Mouse (Mus musculus) lung, postnatal 0 days (tissue): ENCODE results near the gene Itfg2. TPM values are rescaled to one million over a fixed set of nuclear protein-coding genes. Genes with fewer than 3 reads are reported as not detected.

Source experiments
- ATAC-seq: fragments of 200-750 bp; cut with Nextera tagmentation; 2 replicates; pipeline ENCODE4 v1.8.0; 2017; ENCODE audit warnings: moderate library complexity
- DNase-seq: peaks from one replicate; pipeline ENCODE4 v3.0.0-alpha.2; 2016; ENCODE audit warnings: low spot score
- H3K27ac ChIP-seq: fragments of 300-500 bp; sonication (generic); 2 replicates; pipeline ENCODE4 v1.5.1; 2014; ENCODE audit warnings: antibody characterized with exemption, mild to moderate bottlenecking, low read length, mixed read lengths
- H3K27me3 ChIP-seq: fragments of 300-500 bp; sonication (generic); replicated peaks from 2 replicates; pipeline ENCODE4 v1.6.1; 2014; ENCODE audit warnings: low read length, mixed read lengths; ENCODE audit not compliant: insufficient read depth
- H3K36me3 ChIP-seq: fragments of 300-500 bp; sonication (generic); 2 replicates; pipeline ENCODE4 v1.6.1; 2014; ENCODE audit warnings: low read length, mixed read lengths; ENCODE audit not compliant: insufficient read depth
- H3K4me1 ChIP-seq: fragments of 300-500 bp; sonication (generic); 2 replicates; pipeline ENCODE4 v1.6.1; 2014; ENCODE audit warnings: antibody characterized with exemption, low read depth, low read length, mixed read lengths; ENCODE audit not compliant: insufficient read depth
- H3K4me2 ChIP-seq: fragments of 300-500 bp; sonication (generic); replicated peaks from 2 replicates; pipeline ENCODE4 v1.6.1; 2014; ENCODE audit warnings: low read depth, mild to moderate bottlenecking, low read length, moderate library complexity, mixed read lengths
- H3K4me3 ChIP-seq: fragments of 300-500 bp; sonication (generic); 2 replicates; pipeline ENCODE4 v1.5.1; 2014; ENCODE audit warnings: low read depth, low read length
- H3K9ac ChIP-seq: fragments of 300-500 bp; sonication (generic); replicated peaks from 2 replicates; pipeline ENCODE4 v1.6.1; 2014; ENCODE audit warnings: low read depth, mild to moderate bottlenecking
- H3K9me3 ChIP-seq: fragments of 300-500 bp; sonication (generic); 2 replicates; pipeline ENCODE4 v1.6.1; 2016; ENCODE audit warnings: low read length, mixed read lengths
- CTCF ChIP-seq: IDR thresholded peaks from 2 replicates; pipeline ENCODE4 v1.5.1; 2016; ENCODE audit warnings: antibody characterized with exemption, mild to moderate bottlenecking
- EP300 ChIP-seq: IDR thresholded peaks from 2 replicates; pipeline ENCODE4 v1.6.1; 2016; ENCODE audit warnings: antibody characterized with exemption, mild to moderate bottlenecking, control low read depth
- WGBS: fragments of 180-500 bp; shearing (Covaris S2); extraction: QIAGEN DNeasy Blood & Tissue Kit; methylation state at CpG from one replicate; pipeline ENCODE4 v1.1.7; 2014; 5-methylcytosine and 5-hydroxymethylcytosine counted together
- polyA plus RNA-seq: library from polyadenylated mRNA; unstranded; fragments of >200 nt; fragmentation: Nextera tagmentation; extraction: Ambion mirVana; gene quantifications from 2 replicates; pipeline ENCODE4 v1.2.1, GENCODE M21; 2015

Gene Itfg2
- polyA plus RNA-seq, 1 experiment from 2014 or later: 19.8 TPM

DNA sequence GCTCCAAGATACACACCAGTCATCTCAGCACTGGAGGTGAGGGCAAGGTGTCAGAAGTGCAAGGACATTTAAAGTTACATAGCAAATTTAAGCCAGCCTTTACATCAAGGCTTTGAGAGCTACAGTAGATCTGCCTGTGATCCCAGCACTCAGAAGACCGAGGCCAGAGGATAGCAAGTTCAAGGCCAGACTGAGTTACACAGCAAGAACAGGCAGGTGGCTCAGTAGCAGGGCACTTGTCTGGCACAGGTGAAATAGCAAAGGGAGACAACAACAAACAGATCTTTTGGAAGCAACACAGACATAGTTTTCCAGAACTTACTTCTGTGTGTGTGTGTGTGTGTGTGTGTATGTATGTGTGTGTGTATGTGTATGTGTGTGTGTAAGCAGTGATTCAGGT is 6.7 kb downstream of the Itfg2 start:
- H3K27ac ChIP-seq: no peak overlapping the region
- WGBS: 89% methylated on average over 1 of the region's 1 CpGs
- ATAC-seq (no peak), DNase-seq (no peak)
- H3K4me1 ChIP-seq: no peaks in the 10 kb centered on the region
- no peaks in the 10 kb centered on the region for H3K9me3 ChIP-seq
- no peak for TF ChIP-seq EP300
- TF ChIP-seq CTCF: no peak
- H3K4me3 ChIP-seq: no peak overlapping the region
- no peaks in the 10 kb centered on the region for H3K27me3 ChIP-seq
- no peak overlapping the region for H3K4me2 ChIP-seq
- no peaks in the 10 kb centered on the region for H3K36me3 ChIP-seq
- H3K9ac ChIP-seq: no peak overlapping the region

DNA sequence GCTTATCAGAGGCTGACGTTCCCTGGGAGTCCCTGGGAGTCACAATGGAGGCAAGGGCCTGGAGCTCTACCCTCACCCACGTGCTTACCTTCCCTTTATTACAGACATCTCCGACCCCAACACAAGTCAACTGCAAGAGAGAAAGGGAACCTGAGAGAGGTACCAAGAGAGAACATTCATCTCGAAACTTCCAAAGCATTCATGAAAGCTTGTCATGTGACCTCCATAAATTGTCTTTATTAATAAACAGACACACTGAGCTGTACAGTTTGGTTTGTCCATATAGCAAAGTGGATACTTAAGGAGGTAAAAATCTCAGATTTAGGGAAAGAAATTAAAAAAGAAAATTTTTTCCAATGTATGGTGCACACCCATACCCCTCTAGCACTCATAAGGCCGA is 8.6 kb downstream of the Itfg2 start:
- ATAC-seq: no peak

DNA sequence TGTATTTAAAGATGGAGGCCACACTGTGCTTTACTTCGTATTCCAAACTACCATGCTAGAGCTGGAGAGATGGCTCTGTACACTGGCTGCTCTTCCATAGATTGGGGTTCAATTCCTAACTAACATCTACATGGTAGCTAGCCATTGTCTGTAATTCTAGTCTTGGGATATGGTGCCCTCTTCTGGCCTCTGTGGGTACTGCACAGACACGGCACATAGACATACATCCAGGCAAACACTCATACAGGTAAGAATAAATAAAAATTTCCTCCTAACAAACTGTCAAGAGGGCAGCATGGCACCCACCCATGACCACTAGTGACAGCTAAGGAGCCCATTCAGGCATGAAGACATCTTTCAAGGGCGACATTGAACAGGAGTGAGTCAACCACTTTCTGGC is 13.6 kb downstream of the Itfg2 start:
- no peak for TF ChIP-seq EP300
- TF ChIP-seq CTCF: peak; percentile 94
- Histone ChIP-seq H3K27ac (no peak overlapping the region), H3K36me3 (peaks cover 23% of the 10 kb centered on the region; the same call in 1 of the 2 replicates), H3K4me3 (no peak overlapping the region), H3K4me2 (no peak overlapping the region), H3K9ac (no peak overlapping the region), H3K4me1 (no peaks in the 10 kb centered on the region), H3K27me3 (no peaks in the 10 kb centered on the region), H3K9me3 (no peaks in the 10 kb centered on the region)
- DNase-seq (peak; percentile 65), ATAC-seq (peak; percentile 69)
- 12% methylated on average over 3 of the region's 3 CpGs for WGBS

More for the DNA sequence above, 8.6 kb downstream of the Itfg2 start:
- Histone ChIP-seq H3K4me1 (no peaks in the 10 kb centered on the region), H3K9me3 (no peaks in the 10 kb centered on the region), H3K36me3 (0 out of 2 replicates have a peak, but pooled peaks cover 12% of the 10 kb centered on the region), H3K27me3 (no peaks in the 10 kb centered on the region), H3K4me3 (no peak overlapping the region), H3K27ac (no peak overlapping the region), H3K9ac (no peak overlapping the region), H3K4me2 (no peak overlapping the region)
- TF ChIP-seq EP300: no peak
- TF ChIP-seq CTCF: no peak
- 78% methylated on average over 5 of the region's 5 CpGs for WGBS
- no peak for DNase-seq

DNA sequence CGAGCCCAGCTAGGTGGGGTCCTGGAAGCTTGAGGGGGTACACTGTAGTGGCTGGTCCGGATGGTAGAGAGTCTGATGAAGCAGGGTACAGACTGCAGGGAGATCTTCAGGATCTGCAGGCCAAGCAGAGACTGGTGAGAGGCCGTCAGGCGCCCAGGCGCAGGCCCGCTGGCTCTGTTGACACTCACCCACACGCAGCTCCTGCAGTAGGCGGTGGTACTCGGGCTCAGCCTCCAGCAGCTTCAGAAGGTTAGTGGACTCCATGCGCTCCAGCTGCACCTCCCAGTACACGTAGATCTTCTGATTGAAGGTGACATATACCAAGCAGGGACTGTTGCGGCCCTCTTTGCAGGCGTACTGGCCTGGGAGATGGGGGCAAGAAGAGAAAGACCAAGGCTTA is 14.4 kb downstream of the Itfg2 start:
- H3K27ac ChIP-seq: no peak overlapping the region
- H3K36me3 ChIP-seq: peaks cover 23% of the 10 kb centered on the region; the same call in 1 of the 2 replicates
- H3K4me2 ChIP-seq: no peak overlapping the region
- no peaks in the 10 kb centered on the region for H3K9me3 ChIP-seq
- TF ChIP-seq CTCF (no peak), EP300 (no peak)
- no peak for ATAC-seq
- no peaks in the 10 kb centered on the region for H3K27me3 ChIP-seq
- WGBS: 89% methylated on average over 13 of the region's 13 CpGs
- no peak for DNase-seq
- H3K4me3 ChIP-seq: no peak overlapping the region
- H3K9ac ChIP-seq: no peak overlapping the region
- H3K4me1 ChIP-seq: no peaks in the 10 kb centered on the region

DNA sequence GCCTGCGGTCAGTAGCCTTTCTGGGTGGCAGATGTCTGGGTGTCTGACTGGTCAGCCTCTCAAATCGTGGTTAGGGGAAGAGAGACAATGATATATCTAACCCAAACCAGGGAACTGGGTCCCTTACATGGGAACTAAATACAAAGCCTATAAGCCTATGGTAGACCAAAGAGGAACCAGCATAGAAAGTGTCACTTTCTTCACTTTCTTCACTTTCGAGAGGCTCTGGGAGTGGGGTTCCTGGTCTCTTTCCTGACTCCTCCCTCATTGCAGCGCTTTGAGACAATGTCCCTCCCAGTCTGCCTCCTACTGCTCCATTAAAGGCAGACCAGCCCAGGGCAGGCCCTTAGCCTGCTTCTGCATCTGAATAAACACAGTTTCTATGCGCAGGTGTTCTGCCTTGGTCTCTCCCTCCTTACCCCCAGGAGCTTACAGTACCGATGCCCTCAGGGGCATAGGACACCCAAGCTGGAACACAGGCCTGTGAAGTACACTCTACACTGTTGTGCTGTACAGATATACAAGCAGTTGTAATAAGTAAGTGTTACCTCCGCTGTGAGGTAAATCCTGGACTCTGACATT is 16.1 kb downstream of the Itfg2 start:
- DNase-seq: no peak
- no peak for ATAC-seq
- Histone ChIP-seq H3K9ac (no peak overlapping the region), H3K27ac (no peak overlapping the region), H3K4me2 (no peak overlapping the region), H3K9me3 (no peaks in the 10 kb centered on the region), H3K4me3 (no peak overlapping the region), H3K36me3 (peaks cover 23% of the 10 kb centered on the region; the same call in 1 of the 2 replicates), H3K27me3 (no peaks in the 10 kb centered on the region), H3K4me1 (no peaks in the 10 kb centered on the region)
- no peak for TF ChIP-seq CTCF
- TF ChIP-seq EP300: no peak
- WGBS: 89% methylated on average over 7 of the region's 7 CpGs

DNA sequence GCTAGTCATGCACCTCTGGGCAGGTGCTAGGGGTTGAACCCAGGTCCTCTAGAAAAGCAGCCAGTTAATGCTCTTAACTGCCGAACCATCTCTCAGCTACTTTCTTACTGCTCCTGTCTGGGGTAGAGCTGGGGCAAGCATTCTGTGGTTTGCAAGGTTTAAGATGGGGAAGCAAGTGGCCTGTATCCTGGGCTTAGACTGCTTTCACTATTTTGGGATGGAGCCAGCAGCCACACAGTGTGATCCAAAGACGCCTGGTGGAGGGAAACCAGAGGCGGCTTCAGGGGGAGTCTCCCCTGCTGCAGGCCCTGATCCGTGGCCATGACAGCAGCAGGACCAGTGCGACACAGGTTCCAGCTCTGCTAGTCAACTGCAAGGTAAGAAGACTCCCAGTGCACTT is 20.0 kb downstream of the Itfg2 start:
- ATAC-seq: no peak
- Histone ChIP-seq H3K27ac (no peak overlapping the region), H3K4me2 (no peak overlapping the region), H3K9me3 (no peaks in the 10 kb centered on the region), H3K27me3 (no peaks in the 10 kb centered on the region), H3K4me1 (0 out of 2 replicates have a peak, but pooled peaks cover 5% of the 10 kb centered on the region), H3K9ac (no peak overlapping the region), H3K36me3 (peaks cover 9% of the 10 kb centered on the region; the same call in 1 of the 2 replicates), H3K4me3 (no peak overlapping the region)
- 59% methylated on average over 5 of the region's 5 CpGs for WGBS
- DNase-seq: no peak
- TF ChIP-seq CTCF (no peak), EP300 (no peak)
